Comparison of ENCODE assay signal across 14 mouse cellular contexts in the genomic region with DNA sequence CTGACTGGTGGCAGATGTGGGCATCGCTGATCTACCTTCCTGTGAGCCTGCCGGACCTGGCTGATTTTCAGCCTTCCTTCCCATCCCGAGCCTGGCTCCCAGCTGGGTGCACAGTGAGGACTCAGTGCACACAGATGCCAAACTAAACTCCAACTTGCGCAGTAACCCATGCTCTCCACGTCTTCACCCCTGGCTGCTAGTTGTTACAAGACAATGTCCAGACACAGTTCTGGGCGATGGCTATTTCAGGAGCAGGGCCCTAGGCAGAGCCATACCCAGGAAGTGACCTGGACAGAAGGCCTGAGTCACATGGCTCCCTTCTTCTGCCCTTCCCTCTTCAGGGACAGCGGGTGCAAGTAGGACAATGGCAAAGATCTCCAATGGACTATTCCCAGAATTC.
A peak's percentile ranks its signal among the peaks of the same experiment; 100 is the strongest.
DNase-seq lines count a peak whose midpoint lies in the region; ATAC-seq and TF ChIP-seq lines count a peak whose summit lies in the region.
"Had no signal": no experiment of that assay in that cellular context is flagged by ENCODE, and none has a peak within 500 bp of the region (broad histone marks: within the 10 kb centered on the region; RNA-seq: fewer than 3 reads in every experiment).

No protein-coding gene starts in this region.

- 0 out of 2 replicates have a peak overlapping the region, but pooled peaks have one; percentile 11 for H3K9ac ChIP-seq in embryonic facial prominence, embryonic 13.5 days
- H3K9ac ChIP-seq in midbrain, postnatal 0 days (replicated peaks; ENCODE audit: low read length, poor library complexity, severe bottlenecking): no peak overlapping the region
- H3K9ac ChIP-seq in heart, embryonic 12.5 days: peak overlapping the region; percentile 37; the same call in 1 of the 2 replicates
- no peak overlapping the region for H3K9ac ChIP-seq in neural tube, embryonic 13.5 days
- H3K9ac ChIP-seq: lung, embryonic 14.5 days had no signal

- no peaks in the 10 kb centered on the region for H3K36me3 ChIP-seq in embryonic facial prominence, embryonic 13.5 days
- no peaks in the 10 kb centered on the region for H3K36me3 ChIP-seq in embryonic facial prominence, embryonic 10.5 days (replicated peaks)
- H3K36me3 ChIP-seq in midbrain, embryonic 10.5 days: no peaks in the 10 kb centered on the region
- H3K36me3 ChIP-seq in midbrain, postnatal 0 days (ENCODE audit: insufficient read depth, low read length): no peaks in the 10 kb centered on the region
- no peaks in the 10 kb centered on the region for H3K36me3 ChIP-seq in heart, embryonic 12.5 days
- no peaks in the 10 kb centered on the region for H3K36me3 ChIP-seq in neural tube, embryonic 13.5 days

- peaks cover 30% of the 10 kb centered on the region for H3K4me1 ChIP-seq in embryonic facial prominence, embryonic 13.5 days
- H3K4me1 ChIP-seq in embryonic facial prominence, embryonic 10.5 days: peaks cover 45% of the 10 kb centered on the region
- peaks cover 49% of the 10 kb centered on the region for H3K4me1 ChIP-seq in midbrain, embryonic 10.5 days
- H3K4me1 ChIP-seq in midbrain, postnatal 0 days (ENCODE audit: insufficient read depth, low read length): peaks cover 12% of the 10 kb centered on the region; the same call in 1 of the 2 replicates
- H3K4me1 ChIP-seq in heart, embryonic 12.5 days (replicated peaks): peaks cover 87% of the 10 kb centered on the region
- peaks cover 54% of the 10 kb centered on the region for H3K4me1 ChIP-seq in neural tube, embryonic 13.5 days (replicated peaks)

- H3K27ac ChIP-seq in embryonic facial prominence, embryonic 13.5 days: no peak overlapping the region
- no peak overlapping the region; the same call in 1 of the 2 replicates for H3K27ac ChIP-seq in embryonic facial prominence, embryonic 10.5 days (replicated peaks)
- H3K27ac ChIP-seq in midbrain, embryonic 10.5 days (replicated peaks): 0 out of 2 replicates have a peak overlapping the region, but pooled peaks have one; percentile 33
- no peak overlapping the region for H3K27ac ChIP-seq in midbrain, postnatal 0 days (ENCODE audit: low read depth, low read length)
- peak overlapping the region; percentile 95 for H3K27ac ChIP-seq in heart, embryonic 12.5 days (ENCODE audit: poor library complexity, severe bottlenecking)
- 0 out of 2 replicates have a peak overlapping the region, but pooled peaks have one; percentile 11 for H3K27ac ChIP-seq in neural tube, embryonic 13.5 days (replicated peaks)

- no peaks in the 10 kb centered on the region for H3K27me3 ChIP-seq in embryonic facial prominence, embryonic 13.5 days
- H3K27me3 ChIP-seq in embryonic facial prominence, embryonic 10.5 days (replicated peaks; ENCODE audit: low read depth, poor library complexity, severe bottlenecking): no peaks in the 10 kb centered on the region
- H3K27me3 ChIP-seq in midbrain, embryonic 10.5 days (ENCODE audit: low read depth, poor library complexity, severe bottlenecking): no peaks in the 10 kb centered on the region
- no peaks in the 10 kb centered on the region for H3K27me3 ChIP-seq in midbrain, postnatal 0 days (ENCODE audit: insufficient read depth, low read length)
- no peaks in the 10 kb centered on the region for H3K27me3 ChIP-seq in heart, embryonic 12.5 days (replicated peaks)
- no peaks in the 10 kb centered on the region for H3K27me3 ChIP-seq in neural tube, embryonic 13.5 days

- ATAC-seq in embryonic facial prominence, embryonic 13.5 days (ENCODE audit: insufficient number of reproducible peaks, insufficient read depth, low FRiP score, low TSS enrichment, low read depth): no peak
- no peak for ATAC-seq in midbrain, postnatal 0 days (ENCODE audit: low FRiP score)
- ATAC-seq in heart, embryonic 12.5 days (ENCODE audit: insufficient number of reproducible peaks, low FRiP score): peak; percentile 79
- ATAC-seq in neural tube, embryonic 13.5 days (ENCODE audit: low read depth): no peak
- ATAC-seq: CD4-positive, CD25-positive, alpha-beta regulatory T cell, adult 4 months; forebrain, embryonic 16.5 days had no signal

- TF ChIP-seq CTCF in midbrain, postnatal 0 days (IDR thresholded peaks at IDR 0.05): no peak

- H3K4me2 ChIP-seq in embryonic facial prominence, embryonic 13.5 days: no peak overlapping the region
- no peak overlapping the region for H3K4me2 ChIP-seq in midbrain, postnatal 0 days (ENCODE audit: low read depth, low read length, poor library complexity, severe bottlenecking)
- peak overlapping the region; percentile 18 for H3K4me2 ChIP-seq in heart, embryonic 12.5 days
- no peak overlapping the region for H3K4me2 ChIP-seq in neural tube, embryonic 13.5 days
- H3K4me2 ChIP-seq: lung, embryonic 14.5 days had no signal

- WGBS in embryonic facial prominence, embryonic 13.5 days: 72% methylated on average over 7 of the region's 7 CpGs
- 79% methylated on average over 7 of the region's 7 CpGs for WGBS in embryonic facial prominence, embryonic 10.5 days
- 82% methylated on average over 7 of the region's 7 CpGs for WGBS in midbrain, embryonic 10.5 days
- WGBS in midbrain, postnatal 0 days: 84% methylated on average over 7 of the region's 7 CpGs
- 21% methylated on average over 7 of the region's 7 CpGs for WGBS in heart, embryonic 12.5 days
- WGBS in neural tube, embryonic 13.5 days: 74% methylated on average over 7 of the region's 7 CpGs

- no peak for DNase-seq in embryonic facial prominence, embryonic 10.5 days (ENCODE audit: low spot score)
- DNase-seq in midbrain, embryonic 10.5 days (ENCODE audit: low spot score): no peak
- DNase-seq in midbrain, postnatal 0 days (ENCODE audit: low spot score): no peak
- no peak for DNase-seq in ovary, adult 18-20 months (ENCODE audit: low spot score)
- DNase-seq in lung, postnatal 25 days (ENCODE audit: low spot score): no peak
- DNase-seq: adrenal gland, adult 8-10 months; gastrocnemius, postnatal 36 days; lung, embryonic 14.5 days; right cerebral cortex, postnatal 25 days had no signal

- no peaks in the 10 kb centered on the region for H3K9me3 ChIP-seq in embryonic facial prominence, embryonic 13.5 days
- H3K9me3 ChIP-seq in embryonic facial prominence, embryonic 10.5 days: no peaks in the 10 kb centered on the region
- no peaks in the 10 kb centered on the region for H3K9me3 ChIP-seq in midbrain, embryonic 10.5 days (replicated peaks)
- no peaks in the 10 kb centered on the region for H3K9me3 ChIP-seq in midbrain, postnatal 0 days (ENCODE audit: low read length)
- no peaks in the 10 kb centered on the region for H3K9me3 ChIP-seq in heart, embryonic 12.5 days (replicated peaks)
- H3K9me3 ChIP-seq in neural tube, embryonic 13.5 days: no peaks in the 10 kb centered on the region

- no peak overlapping the region for H3K4me3 ChIP-seq in embryonic facial prominence, embryonic 13.5 days
- H3K4me3 ChIP-seq in embryonic facial prominence, embryonic 10.5 days: no peak overlapping the region
- H3K4me3 ChIP-seq in midbrain, embryonic 10.5 days: no peak overlapping the region
- H3K4me3 ChIP-seq in midbrain, postnatal 0 days (ENCODE audit: low read depth, low read length): no peak overlapping the region
- H3K4me3 ChIP-seq in heart, embryonic 12.5 days: no peak overlapping the region
- no peak overlapping the region for H3K4me3 ChIP-seq in neural tube, embryonic 13.5 days

Comparison
In these comparisons a context has a peak if more than half of its experiments do, and no peak if none do; other contexts are left out.
1. H3K27ac ChIP-seq: peak in midbrain, embryonic 10.5 days (single experiment), heart, embryonic 12.5 days (single experiment) and neural tube, embryonic 13.5 days (single experiment); none in embryonic facial prominence, embryonic 13.5 days (single experiment), embryonic facial prominence, embryonic 10.5 days (single experiment) and midbrain, postnatal 0 days (single experiment).
2. H3K9ac ChIP-seq: peak in embryonic facial prominence, embryonic 13.5 days (single experiment) and heart, embryonic 12.5 days (single experiment); none in midbrain, postnatal 0 days (single experiment) and neural tube, embryonic 13.5 days (single experiment).